Mouse (Mus musculus): ENCODE measurements around the gene Pfpl.

DNA sequence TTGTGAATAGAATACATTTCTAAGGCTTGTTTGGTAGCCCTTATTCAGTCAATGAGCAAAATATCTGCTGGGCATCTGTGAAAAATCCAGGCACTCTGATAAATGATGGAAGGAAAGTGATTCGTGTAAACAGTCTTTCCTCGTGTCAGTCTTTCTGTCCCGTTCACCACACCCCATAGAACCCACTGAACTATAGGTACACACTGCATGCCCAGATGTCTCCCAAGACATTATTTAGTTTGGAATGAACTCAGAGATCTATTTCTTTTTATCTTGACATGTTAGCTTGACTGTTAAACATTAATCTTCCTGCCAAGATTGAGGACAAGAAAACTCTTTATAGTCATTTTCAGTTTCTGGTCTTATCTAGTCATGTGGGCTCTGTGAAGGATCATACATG lies 9.4 kb upstream of the Pfpl start:
- TF ChIP-seq CTCF (IDR thresholded peaks at IDR 0.05; ENCODE audit: low read depth): no peak
- TF ChIP-seq EP300 (IDR thresholded peaks at IDR 0.05; ENCODE audit: low read depth): no peak

All from liver, postnatal 0 days (tissue).